Mouse (Mus musculus): Measurements from ENCODE around the gene Kcna7. TPM values are rescaled to one million over a fixed set of nuclear protein-coding genes. Genes with fewer than 3 reads are reported as not detected.
A peak's percentile ranks its signal among the peaks of the same experiment; 100 is the strongest.

Gene Kcna7
- polyA plus RNA-seq, 1 experiment from 2014 or later, result not detected

DNA sequence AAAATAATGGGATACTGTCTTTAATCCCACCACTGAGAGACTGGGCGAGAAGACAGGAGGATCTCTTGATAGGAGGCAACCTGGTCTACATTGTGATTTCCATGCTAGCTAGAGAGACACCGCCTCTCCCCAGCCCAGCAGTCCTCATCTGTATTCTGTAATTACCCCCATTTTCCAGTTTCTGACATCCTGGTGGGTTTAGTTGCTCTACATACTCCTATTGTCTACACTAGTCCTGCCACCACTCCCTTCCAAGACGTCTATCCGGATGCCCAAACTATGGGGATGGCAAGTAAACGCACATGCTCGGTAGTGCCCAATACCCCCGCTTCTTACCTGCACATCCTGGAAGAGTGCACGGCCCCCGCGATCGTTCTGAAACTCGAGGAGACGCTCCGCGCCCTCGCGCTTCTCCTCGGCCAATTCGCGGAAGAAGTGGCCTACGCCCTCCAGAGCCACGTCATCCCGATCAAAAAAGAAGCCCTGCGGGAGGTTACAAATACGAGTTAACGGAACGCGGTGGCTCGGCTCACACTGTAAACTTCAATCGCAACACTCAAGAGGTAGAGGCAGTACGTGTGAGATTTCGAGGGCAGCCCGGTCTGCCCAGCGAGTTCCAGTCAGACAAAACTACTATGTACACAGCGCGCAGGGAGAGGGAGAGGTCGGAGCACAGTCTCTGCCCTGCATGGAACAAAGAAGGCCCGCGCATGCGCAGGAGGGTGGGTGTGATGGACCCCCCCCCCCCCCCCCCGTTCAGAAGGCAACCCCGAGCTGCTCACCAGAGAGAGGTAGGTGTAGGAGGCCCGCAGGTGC, 53.5 kb downstream of the Kcna7 start:
- ATAC-seq (replicated peaks; ENCODE audit: low FRiP score, low TSS enrichment, low read depth) (peak; percentile 67), DNase-seq (ENCODE audit: low spot score) (peak; percentile 96)
- Histone ChIP-seq H3K4me1 (replicated peaks; ENCODE audit: control insufficient read depth, insufficient read depth, low read length) (peaks cover 37% of the 10 kb centered on the region), H3K27ac (ENCODE audit: low read depth) (peak overlapping the region; percentile 90), H3K36me3 (ENCODE audit: control insufficient read depth, insufficient read depth, low read length) (peaks cover 55% of the 10 kb centered on the region), H3K4me3 (ENCODE audit: low read depth, low read length) (peak overlapping the region; percentile 92), H3K9ac (ENCODE audit: low read length) (peak overlapping the region; percentile 89), H3K27me3 (replicated peaks; ENCODE audit: control insufficient read depth, insufficient read depth, low read length) (no peaks in the 10 kb centered on the region), H3K4me2 (ENCODE audit: low read length) (peak overlapping the region; percentile 63), H3K9me3 (ENCODE audit: control insufficient read depth, low read length) (no peaks in the 10 kb centered on the region)
- WGBS, result 1% methylated on average over 41 of the region's 43 CpGs

Small RNA genes within 50 kb of the gene (microRNA-seq; reads per million reads assigned to microRNA genes)
- gene Gm22133, result not detected

Other genes with a start within 250 kb of the Kcna7 start
- gene Slc17a7, start 241.7 kb upstream of the Kcna7 start, polyA plus RNA-seq (2014; fragmentation: Nextera tagmentation; extraction: Ambion mirVana), result 0.07 TPM in 1 of 2 replicates, not detected in the other
- not detected in 2 replicates for gene Gfy, start 226.1 kb upstream of the Kcna7 start, polyA plus RNA-seq (2014; fragmentation: Nextera tagmentation; extraction: Ambion mirVana)
- gene Pth2, start 224.7 kb upstream of the Kcna7 start, polyA plus RNA-seq (2014; fragmentation: Nextera tagmentation; extraction: Ambion mirVana), result not detected in 2 replicates
- gene Ccdc155, start 200.8 kb upstream of the Kcna7 start, polyA plus RNA-seq (2014; fragmentation: Nextera tagmentation; extraction: Ambion mirVana), result 0.43 and 0.73 TPM in 2 replicates
- 0.80 and 1.0 TPM in 2 replicates for gene Dkkl1, start 193.5 kb upstream of the Kcna7 start, polyA plus RNA-seq (2014; fragmentation: Nextera tagmentation; extraction: Ambion mirVana)
- 129 and 139 TPM in 2 replicates for gene Tead2, start 189.9 kb upstream of the Kcna7 start, polyA plus RNA-seq (2014; fragmentation: Nextera tagmentation; extraction: Ambion mirVana)
- 2.6 and 3.0 TPM in 2 replicates for gene Cd37, start 166.5 kb upstream of the Kcna7 start, polyA plus RNA-seq (2014; fragmentation: Nextera tagmentation; extraction: Ambion mirVana)
- gene Slc6a16, start 164.6 kb upstream of the Kcna7 start, polyA plus RNA-seq (2014; fragmentation: Nextera tagmentation; extraction: Ambion mirVana), result 0.24 TPM in 1 of 2 replicates, not detected in the other
- gene Slc6a21, start 128.1 kb upstream of the Kcna7 start, polyA plus RNA-seq (2014; fragmentation: Nextera tagmentation; extraction: Ambion mirVana), result not detected in 2 replicates
- gene Trpm4, start 71.9 kb upstream of the Kcna7 start, polyA plus RNA-seq (2014; fragmentation: Nextera tagmentation; extraction: Ambion mirVana), result 18.7 and 21.3 TPM in 2 replicates
- gene Hrc, start 70.4 kb upstream of the Kcna7 start, polyA plus RNA-seq (2014; fragmentation: Nextera tagmentation; extraction: Ambion mirVana), result 0.58 and 0.63 TPM in 2 replicates
- gene Ppfia3, start 38.6 kb upstream of the Kcna7 start, polyA plus RNA-seq (2014; fragmentation: Nextera tagmentation; extraction: Ambion mirVana), result 5.5 and 5.8 TPM in 2 replicates
- gene Lin7b, start 35.1 kb upstream of the Kcna7 start, polyA plus RNA-seq (2014; fragmentation: Nextera tagmentation; extraction: Ambion mirVana), result 3.0 and 3.2 TPM in 2 replicates
- gene Snrnp70, start 9.9 kb upstream of the Kcna7 start, polyA plus RNA-seq (2014; fragmentation: Nextera tagmentation; extraction: Ambion mirVana), result 77.1 and 86.0 TPM in 2 replicates
- gene Ntf5, start 8.0 kb downstream of the Kcna7 start, polyA plus RNA-seq (2014; fragmentation: Nextera tagmentation; extraction: Ambion mirVana), result 2.3 and 3.9 TPM in 2 replicates
- gene Lhb, start 15.2 kb downstream of the Kcna7 start, polyA plus RNA-seq (2014; fragmentation: Nextera tagmentation; extraction: Ambion mirVana), result 0.38 and 0.47 TPM in 2 replicates
- 36.0 and 36.2 TPM in 2 replicates for gene Gys1, start 29.2 kb downstream of the Kcna7 start, polyA plus RNA-seq (2014; fragmentation: Nextera tagmentation; extraction: Ambion mirVana)
- 164 and 174 TPM in 2 replicates for gene Ruvbl2, start 32.4 kb downstream of the Kcna7 start, polyA plus RNA-seq (2014; fragmentation: Nextera tagmentation; extraction: Ambion mirVana)
- 4,654 and 4,671 TPM in 2 replicates for gene Ftl1, start 54.2 kb downstream of the Kcna7 start, polyA plus RNA-seq (2014; fragmentation: Nextera tagmentation; extraction: Ambion mirVana)
- 134 and 139 TPM in 2 replicates for gene Bax, start 61.2 kb downstream of the Kcna7 start, polyA plus RNA-seq (2014; fragmentation: Nextera tagmentation; extraction: Ambion mirVana)
- gene Tulp2, start 76.2 kb downstream of the Kcna7 start, polyA plus RNA-seq (2014; fragmentation: Nextera tagmentation; extraction: Ambion mirVana), result 1.8 and 2.3 TPM in 2 replicates
- gene Gm45808, start 81.2 kb downstream of the Kcna7 start, polyA plus RNA-seq (2014; fragmentation: Nextera tagmentation; extraction: Ambion mirVana), result not detected in 2 replicates
- gene Dhdh, start 83.2 kb downstream of the Kcna7 start, polyA plus RNA-seq (2014; fragmentation: Nextera tagmentation; extraction: Ambion mirVana), result 2.9 and 3.5 TPM in 2 replicates
- 192 and 204 TPM in 2 replicates for gene Nucb1, start 104.8 kb downstream of the Kcna7 start, polyA plus RNA-seq (2014; fragmentation: Nextera tagmentation; extraction: Ambion mirVana)
- gene Ppp1r15a, start 120.6 kb downstream of the Kcna7 start, polyA plus RNA-seq (2014; fragmentation: Nextera tagmentation; extraction: Ambion mirVana), result 14.7 and 15.0 TPM in 2 replicates
- 0.97 and 1.5 TPM in 2 replicates for gene Plekha4, start 120.7 kb downstream of the Kcna7 start, polyA plus RNA-seq (2014; fragmentation: Nextera tagmentation; extraction: Ambion mirVana)
- gene Hsd17b14, start 149.2 kb downstream of the Kcna7 start, polyA plus RNA-seq (2014; fragmentation: Nextera tagmentation; extraction: Ambion mirVana), result 2.3 and 2.5 TPM in 2 replicates
- 56.7 and 60.1 TPM in 2 replicates for gene Bcat2, start 164.5 kb downstream of the Kcna7 start, polyA plus RNA-seq (2014; fragmentation: Nextera tagmentation; extraction: Ambion mirVana)
- 0.19 and 0.58 TPM in 2 replicates for gene Fgf21, start 209.8 kb downstream of the Kcna7 start, polyA plus RNA-seq (2014; fragmentation: Nextera tagmentation; extraction: Ambion mirVana)
- 0.65 and 0.70 TPM in 2 replicates for gene Fut1, start 211.6 kb downstream of the Kcna7 start, polyA plus RNA-seq (2014; fragmentation: Nextera tagmentation; extraction: Ambion mirVana)
- 0.13 and 0.27 TPM in 2 replicates for gene Izumo1, start 216.2 kb downstream of the Kcna7 start, polyA plus RNA-seq (2014; fragmentation: Nextera tagmentation; extraction: Ambion mirVana)
- gene Rasip1, start 221.8 kb downstream of the Kcna7 start, polyA plus RNA-seq (2014; fragmentation: Nextera tagmentation; extraction: Ambion mirVana), result 7.7 and 9.1 TPM in 2 replicates
- 5.1 and 6.8 TPM in 2 replicates for gene Mamstr, start 234.3 kb downstream of the Kcna7 start, polyA plus RNA-seq (2014; fragmentation: Nextera tagmentation; extraction: Ambion mirVana)